Mouse (Mus musculus) bone marrow macrophage, adult 2 months (primary cell): ENCODE measurements around the gene Col9a1.

Experiments
- CTCF ChIP-seq: IDR thresholded peaks from 2 replicates; pipeline ENCODE4 v1.5.1; 2012; ENCODE audit warnings: low read depth, mild to moderate bottlenecking, low read length, moderate library complexity
- POLR2A ChIP-seq: IDR thresholded peaks from 2 replicates; pipeline ENCODE4 v1.6.1; 2012; ENCODE audit warnings: mild to moderate bottlenecking, low read depth, low read length, borderline replicate concordance

DNA sequence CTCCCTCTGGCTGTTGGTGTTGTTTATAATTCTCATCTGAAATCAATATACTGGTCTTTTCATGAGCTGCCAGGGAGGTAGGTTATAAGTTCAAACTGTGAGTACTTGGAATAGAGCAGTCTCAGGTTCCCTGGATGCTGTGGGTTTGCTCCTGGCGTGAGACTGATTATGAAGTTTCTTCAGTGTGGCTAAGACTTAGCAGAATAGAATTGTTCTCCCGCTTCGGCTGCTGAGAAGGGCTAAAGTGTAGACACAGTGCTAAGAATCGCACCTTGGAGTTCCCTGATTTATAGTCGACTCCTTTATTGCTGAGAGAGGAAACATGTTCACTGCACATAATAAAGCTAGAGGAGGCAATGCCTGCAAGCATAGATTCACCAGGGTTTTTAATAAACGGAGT, 82.0 kb downstream of the Col9a1 start:
- no peak for TF ChIP-seq CTCF
- no peak for TF ChIP-seq POLR2A
